Mouse (Mus musculus) forebrain, embryonic 13.5 days (tissue): ENCODE data around the gene Cxcl17. TPM values are rescaled to one million over a fixed set of nuclear protein-coding genes. Genes with fewer than 3 reads are reported as not detected.

Experiments used
- ATAC-seq: fragments of 200-750 bp; cut with Nextera tagmentation; 2 replicates; pipeline ENCODE4 v1.8.0; 2017
- H3K27ac ChIP-seq: fragments of 300-500 bp; sonication (generic); 2 replicates; pipeline ENCODE4 v1.5.1; 2015; ENCODE audit warnings: inconsistent platforms, mild to moderate bottlenecking, moderate library complexity
- H3K27me3 ChIP-seq: fragments of 300-500 bp; sonication (generic); 2 replicates; pipeline ENCODE4 v1.6.1; 2015; ENCODE audit warnings: mild to moderate bottlenecking, inconsistent platforms
- H3K36me3 ChIP-seq: fragments of 300-500 bp; sonication (generic); 2 replicates; pipeline ENCODE4 v1.6.1; 2015; ENCODE audit warnings: mild to moderate bottlenecking, inconsistent platforms; ENCODE audit not compliant: poor library complexity, severe bottlenecking
- H3K4me1 ChIP-seq: fragments of 300-500 bp; sonication (generic); 2 replicates; pipeline ENCODE4 v1.6.1; 2015; ENCODE audit warnings: inconsistent platforms
- H3K4me2 ChIP-seq: fragments of 300-500 bp; sonication (generic); 2 replicates; pipeline ENCODE4 v1.6.1; 2015; ENCODE audit warnings: inconsistent platforms, mild to moderate bottlenecking, moderate library complexity
- H3K4me3 ChIP-seq: fragments of 300-500 bp; sonication (generic); 2 replicates; pipeline ENCODE4 v1.5.1; 2015; ENCODE audit warnings: mild to moderate bottlenecking, inconsistent platforms
- H3K9ac ChIP-seq: fragments of 300-500 bp; sonication (generic); 2 replicates; pipeline ENCODE4 v1.6.1; 2015; ENCODE audit warnings: mild to moderate bottlenecking, inconsistent platforms
- H3K9me3 ChIP-seq: fragments of 300-500 bp; sonication (generic); replicated peaks from 2 replicates; pipeline ENCODE4 v1.6.1; 2016; ENCODE audit warnings: inconsistent platforms
- WGBS: fragments of 180-500 bp; shearing (Covaris S2); methylation state at CpG from one replicate; pipeline ENCODE4 v1.1.7; 2015; 5-methylcytosine and 5-hydroxymethylcytosine counted together
- polyA plus RNA-seq: library from polyadenylated mRNA; unstranded; fragments of >200 nt; fragmentation: Nextera tagmentation; extraction: Ambion mirVana; gene quantifications from 2 replicates; pipeline ENCODE4 v1.2.1, GENCODE M21; 2015

The Cxcl17 gene
- polyA plus RNA-seq, 1 experiment from 2014 or later = 0.45 TPM

GRCm38 (mm10) chr7:25395558-25396521, 16.8 kb downstream of the Cxcl17 start:
- Histone ChIP-seq H3K9ac (peak overlapping the region; percentile 82), H3K27ac (peak overlapping the region; percentile 35), H3K27me3 (0 out of 2 replicates have a peak, but pooled peaks cover 4% of the 10 kb centered on the region), H3K4me3 (peak overlapping the region; percentile 68), H3K4me2 (peak overlapping the region; percentile 75), H3K36me3 (no peaks in the 10 kb centered on the region), H3K4me1 (peaks cover 32% of the 10 kb centered on the region), H3K9me3 (no peaks in the 10 kb centered on the region)
- 6% methylated on average over 52 of the region's 52 CpGs for WGBS
- ATAC-seq = peak; percentile 98

GRCm38 (mm10) chr7:25395186-25395557, 17.5 kb downstream of the Cxcl17 start:
- H3K4me3 ChIP-seq = peak overlapping the region; percentile 68
- no peaks in the 10 kb centered on the region for H3K36me3 ChIP-seq
- under 1% methylated on average over 22 of the region's 22 CpGs for WGBS
- no peaks in the 10 kb centered on the region for H3K9me3 ChIP-seq
- peak; percentile 50; the same call in 1 of the 2 replicates for ATAC-seq
- peak overlapping the region; percentile 82 for H3K9ac ChIP-seq
- peak overlapping the region; percentile 75 for H3K4me2 ChIP-seq
- H3K27ac ChIP-seq = peak overlapping the region; percentile 22
- H3K4me1 ChIP-seq = peaks cover 37% of the 10 kb centered on the region
- H3K27me3 ChIP-seq = 0 out of 2 replicates have a peak, but pooled peaks cover 4% of the 10 kb centered on the region

GRCm38 (mm10) chr7:25394754-25395153, 17.9 kb downstream of the Cxcl17 start:
- H3K4me2 ChIP-seq = peak overlapping the region; percentile 75
- H3K4me3 ChIP-seq = peak overlapping the region; percentile 68
- no peak overlapping the region for H3K27ac ChIP-seq
- no peaks in the 10 kb centered on the region for H3K9me3 ChIP-seq
- peak overlapping the region; percentile 82 for H3K9ac ChIP-seq
- WGBS = 21% methylated on average over 7 of the region's 7 CpGs
- 0 out of 2 replicates have a peak, but pooled peaks cover 4% of the 10 kb centered on the region for H3K27me3 ChIP-seq
- no peaks in the 10 kb centered on the region for H3K36me3 ChIP-seq
- no peak for ATAC-seq
- peaks cover 41% of the 10 kb centered on the region for H3K4me1 ChIP-seq

- Histone ChIP-seq H3K36me3 (no peaks in the 10 kb centered on the region), H3K27me3 (0 out of 2 replicates have a peak, but pooled peaks cover 4% of the 10 kb centered on the region), H3K9me3 (no peaks in the 10 kb centered on the region), H3K9ac (peak overlapping the region; percentile 49; the same call in 1 of the 2 replicates), H3K27ac (no peak overlapping the region), H3K4me2 (peak overlapping the region; percentile 75), H3K4me1 (peaks cover 42% of the 10 kb centered on the region), H3K4me3 (0 out of 2 replicates have a peak overlapping the region, but pooled peaks have one; percentile 68)
- ATAC-seq = no peak
- 80% methylated on average over 8 of the region's 8 CpGs for WGBS
Measured at GRCm38 (mm10) chr7:25393451-25394210, 19.1 kb downstream of the Cxcl17 start.

GRCm38 (mm10) chr7:25392851-25393250, 19.8 kb downstream of the Cxcl17 start:
- WGBS = 36% methylated on average over 7 of the region's 7 CpGs
- Histone ChIP-seq H3K27ac (no peak overlapping the region), H3K4me2 (peak overlapping the region; percentile 75), H3K9ac (peak overlapping the region; percentile 37; the same call in 1 of the 2 replicates), H3K4me3 (no peak overlapping the region), H3K9me3 (no peaks in the 10 kb centered on the region), H3K27me3 (0 out of 2 replicates have a peak, but pooled peaks cover 4% of the 10 kb centered on the region), H3K4me1 (peaks cover 42% of the 10 kb centered on the region), H3K36me3 (peaks cover 6% of the 10 kb centered on the region)
- ATAC-seq = no peak

- peaks cover 15% of the 10 kb centered on the region for H3K36me3 ChIP-seq
- no peak overlapping the region for H3K9ac ChIP-seq
- WGBS = 60% methylated on average over 2 of the region's 2 CpGs
- no peak overlapping the region for H3K4me3 ChIP-seq
- no peak overlapping the region for H3K4me2 ChIP-seq
- H3K27me3 ChIP-seq = 0 out of 2 replicates have a peak, but pooled peaks cover 4% of the 10 kb centered on the region
- H3K4me1 ChIP-seq = peaks cover 42% of the 10 kb centered on the region
- no peak overlapping the region for H3K27ac ChIP-seq
- no peak for ATAC-seq
- no peaks in the 10 kb centered on the region for H3K9me3 ChIP-seq
Measured at GRCm38 (mm10) chr7:25391856-25392453, 20.7 kb downstream of the Cxcl17 start.

- Histone ChIP-seq H3K9ac (0 out of 2 replicates have a peak overlapping the region, but pooled peaks have one; percentile 6), H3K27me3 (0 out of 2 replicates have a peak, but pooled peaks cover 4% of the 10 kb centered on the region), H3K27ac (no peak overlapping the region), H3K4me1 (peaks cover 34% of the 10 kb centered on the region), H3K9me3 (no peaks in the 10 kb centered on the region), H3K4me2 (no peak overlapping the region), H3K4me3 (no peak overlapping the region), H3K36me3 (peaks cover 23% of the 10 kb centered on the region)
- no peak for ATAC-seq
- WGBS = 41% methylated on average over 2 of the region's 2 CpGs
Measured at GRCm38 (mm10) chr7:25390986-25391385, 21.7 kb downstream of the Cxcl17 start.

GRCm38 (mm10) chr7:25390054-25390770, 22.5 kb downstream of the Cxcl17 start:
- no peak for ATAC-seq
- WGBS = 43% methylated on average over 8 of the region's 8 CpGs
- Histone ChIP-seq H3K36me3 (peaks cover 31% of the 10 kb centered on the region), H3K27me3 (0 out of 2 replicates have a peak, but pooled peaks cover 4% of the 10 kb centered on the region), H3K9me3 (no peaks in the 10 kb centered on the region), H3K9ac (peak overlapping the region; percentile 23; the same call in 1 of the 2 replicates), H3K4me2 (no peak overlapping the region), H3K4me3 (no peak overlapping the region), H3K4me1 (peaks cover 34% of the 10 kb centered on the region), H3K27ac (no peak overlapping the region)

- WGBS = 85% methylated on average over 7 of the region's 7 CpGs
- H3K27me3 ChIP-seq = 0 out of 2 replicates have a peak, but pooled peaks cover 4% of the 10 kb centered on the region
- H3K4me1 ChIP-seq = peaks cover 25% of the 10 kb centered on the region
- H3K27ac ChIP-seq = no peak overlapping the region
- no peak overlapping the region for H3K4me2 ChIP-seq
- peaks cover 44% of the 10 kb centered on the region for H3K36me3 ChIP-seq
- H3K9me3 ChIP-seq = no peaks in the 10 kb centered on the region
- ATAC-seq = no peak
- H3K9ac ChIP-seq = no peak overlapping the region
- no peak overlapping the region for H3K4me3 ChIP-seq
Measured at GRCm38 (mm10) chr7:25388916-25389315, 23.8 kb downstream of the Cxcl17 start.

- Histone ChIP-seq H3K9ac (no peak overlapping the region), H3K9me3 (no peaks in the 10 kb centered on the region), H3K4me2 (no peak overlapping the region), H3K36me3 (peaks cover 54% of the 10 kb centered on the region), H3K27ac (no peak overlapping the region), H3K4me3 (no peak overlapping the region), H3K4me1 (peaks cover 16% of the 10 kb centered on the region), H3K27me3 (no peaks in the 10 kb centered on the region)
- WGBS = 92% methylated on average over 18 of the region's 18 CpGs
- no peak for ATAC-seq
Measured at GRCm38 (mm10) chr7:25387811-25388440, 24.8 kb downstream of the Cxcl17 start.
